26 mouse cellular contexts compared by ENCODE assay signal in the genomic region with DNA sequence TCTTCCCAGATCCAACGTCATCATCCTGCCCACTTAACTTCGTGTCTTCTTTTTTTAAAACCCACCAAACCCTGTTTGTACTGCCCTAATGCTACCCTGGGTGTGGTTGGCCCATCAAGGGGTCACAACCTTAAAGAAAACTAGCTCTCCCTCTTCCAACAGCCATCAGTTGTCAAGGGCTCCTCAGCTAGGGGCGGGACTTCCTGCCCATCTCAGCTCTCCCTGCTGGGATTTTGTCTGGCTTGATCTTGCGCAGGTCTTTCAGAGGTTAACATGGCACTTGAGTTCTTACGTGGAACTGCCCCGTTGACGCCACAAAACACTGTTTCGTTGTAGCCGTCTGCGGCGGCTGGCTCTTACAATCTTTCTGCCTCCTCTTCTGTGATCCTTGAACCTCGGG. TPM values are rescaled to one million over a fixed set of nuclear protein-coding genes. Genes with fewer than 3 reads are reported as not detected.
DNase-seq lines count a peak whose midpoint lies in the region; ATAC-seq and TF ChIP-seq lines count a peak whose summit lies in the region.
"Had no signal": no experiment of that assay in that cellular context is flagged by ENCODE, and none has a peak within 500 bp of the region (broad histone marks: within the 10 kb centered on the region; RNA-seq: fewer than 3 reads in every experiment).

No protein-coding gene starts in this region.

- H3K36me3 ChIP-seq in forebrain, embryonic 10.5 days (replicated peaks) = no peaks in the 10 kb centered on the region
- no peaks in the 10 kb centered on the region for H3K36me3 ChIP-seq in forebrain, postnatal 0 days (ENCODE audit: insufficient read depth)
- H3K36me3 ChIP-seq: embryonic facial prominence, embryonic 13.5 days; embryonic facial prominence, embryonic 15.5 days; forebrain, embryonic 15.5 days; G1E had no signal

- H3K4me2 ChIP-seq in forebrain, postnatal 0 days (ENCODE audit: low read depth) = no peak overlapping the region
- H3K4me2 ChIP-seq: embryonic facial prominence, embryonic 13.5 days; embryonic facial prominence, embryonic 15.5 days; forebrain, embryonic 13.5 days; forebrain, embryonic 15.5 days had no signal

- H3K27ac ChIP-seq in forebrain, embryonic 10.5 days = 0 out of 2 replicates have a peak overlapping the region, but pooled peaks have one; percentile 20
- no peak overlapping the region for H3K27ac ChIP-seq in forebrain, postnatal 0 days (ENCODE audit: low read depth, low read length)
- H3K27ac ChIP-seq: forebrain, embryonic 13.5 days; forebrain, embryonic 15.5 days had no signal

- WGBS in forebrain, embryonic 10.5 days = 94% methylated on average over 12 of the region's 12 CpGs
- 90% methylated on average over 12 of the region's 12 CpGs for WGBS in forebrain, postnatal 0 days

- no peak overlapping the region for H3K9ac ChIP-seq in forebrain, postnatal 0 days
- H3K9ac ChIP-seq: embryonic facial prominence, embryonic 13.5 days; embryonic facial prominence, embryonic 15.5 days; forebrain, embryonic 13.5 days; forebrain, embryonic 15.5 days had no signal

- H3K4me1 ChIP-seq in forebrain, embryonic 10.5 days = peaks cover 33% of the 10 kb centered on the region
- H3K4me1 ChIP-seq in forebrain, postnatal 0 days (ENCODE audit: insufficient read depth) = no peaks in the 10 kb centered on the region

- DNase-seq in forebrain, embryonic 10.5 days (ENCODE audit: extremely low spot score, low spot score) = no peak
- DNase-seq in forebrain, postnatal 0 days = no peak
- peak; percentile 75 for DNase-seq in ES-CJ7 (ENCODE audit: low read depth, low spot score)
- peak; percentile 74 for DNase-seq in R1 (ENCODE audit: low read depth, low spot score)
- DNase-seq in left cerebral cortex, postnatal 14 days (ENCODE audit: low spot score in 2 of 2) = no peak
- DNase-seq: adrenal gland, adult 8-10 months; adrenal gland, postnatal 14 days; adrenal gland, postnatal 36 days; B cell, adult 2 months; cerebellum, adult 11-12 months; cerebellum, adult 8-10 months; cerebellum, adult 9-11 months; cerebellum, postnatal 14 days; cerebellum, postnatal 36 days; embryo, embryonic 11 days had no signal

- no peak overlapping the region for H3K4me3 ChIP-seq in forebrain, embryonic 10.5 days
- H3K4me3 ChIP-seq in forebrain, postnatal 0 days (ENCODE audit: low read depth, low read length) = no peak overlapping the region
- H3K4me3 ChIP-seq: embryonic facial prominence, embryonic 13.5 days; embryonic facial prominence, embryonic 15.5 days; erythroblast, embryonic 14.5 days; forebrain, embryonic 13.5 days; forebrain, embryonic 15.5 days had no signal

- ATAC-seq in forebrain, postnatal 0 days = no peak
- no peak for ATAC-seq in frontal cortex, adult (ENCODE audit: low TSS enrichment)
- ATAC-seq: activated CD4-positive, CD25-positive, alpha-beta regulatory T cell, adult 4 months; CD4-positive, CD25-positive, alpha-beta regulatory T cell, adult 4 months; forebrain, embryonic 13.5 days; forebrain, embryonic 15.5 days; Patski had no signal

- H3K27me3 ChIP-seq in forebrain, embryonic 10.5 days (ENCODE audit: poor library complexity, severe bottlenecking) = no peaks in the 10 kb centered on the region
- H3K27me3 ChIP-seq in forebrain, postnatal 0 days (ENCODE audit: insufficient read depth, low read length) = no peaks in the 10 kb centered on the region
- H3K27me3 ChIP-seq: CH12.LX; embryonic facial prominence, embryonic 13.5 days; embryonic facial prominence, embryonic 15.5 days; forebrain, embryonic 13.5 days; forebrain, embryonic 15.5 days; Patski had no signal

- no peak for TF ChIP-seq CTCF in forebrain, postnatal 0 days (IDR thresholded peaks at IDR 0.05; ENCODE audit: low read depth)

- intact Hi-C loops in left cerebral cortex, postnatal 14 days (cut with DNase I) = no loop called here

- no peaks in the 10 kb centered on the region for H3K9me3 ChIP-seq in forebrain, embryonic 10.5 days
- H3K9me3 ChIP-seq in forebrain, postnatal 0 days (ENCODE audit: low read length) = no peaks in the 10 kb centered on the region
- H3K9me3 ChIP-seq: embryonic facial prominence, embryonic 13.5 days; embryonic facial prominence, embryonic 15.5 days; forebrain, embryonic 13.5 days; forebrain, embryonic 15.5 days; G1E had no signal

RNA-seq across cellular contexts. Expression of gene Cep63, which starts 42.6 kb away (rescaled TPM):
- polyA plus RNA-seq in forebrain, embryonic 10.5 days (2016; fragmentation: Nextera tagmentation; extraction: Ambion mirVana) = 52.9 and 56.2 TPM in 2 replicates
- total RNA-seq in forebrain, postnatal 0 days (2014; rRNA removed) = 17.5 and 19.5 TPM in 2 replicates
- polyA plus RNA-seq in forebrain, postnatal 0 days (2015; fragmentation: Nextera tagmentation; extraction: Ambion mirVana) = 35.9 and 39.3 TPM in 2 replicates
- total RNA-seq in left cerebral cortex, postnatal 14 days (2021) = 10 to 100 TPM; 23.7 to 25.1 TPM

RNA-seq across cellular contexts. Expression of gene Anapc13, which starts 42.8 kb away (rescaled TPM):
- 158 and 163 TPM in 2 replicates for polyA plus RNA-seq in forebrain, embryonic 10.5 days (2016; fragmentation: Nextera tagmentation; extraction: Ambion mirVana)
- total RNA-seq in forebrain, postnatal 0 days (2014; rRNA removed) = 22.5 and 26.8 TPM in 2 replicates
- polyA plus RNA-seq in forebrain, postnatal 0 days (2015; fragmentation: Nextera tagmentation; extraction: Ambion mirVana) = 124 and 139 TPM in 2 replicates
- 10 to 100 TPM; 84.6 to 96.5 TPM for total RNA-seq in left cerebral cortex, postnatal 14 days (2021)

RNA-seq across cellular contexts. Expression of gene Amotl2, which starts 47.6 kb away (rescaled TPM):
- 49.9 and 51.9 TPM in 2 replicates for polyA plus RNA-seq in forebrain, embryonic 10.5 days (2016; fragmentation: Nextera tagmentation; extraction: Ambion mirVana)
- total RNA-seq in forebrain, postnatal 0 days (2014; rRNA removed) = 85.8 and 106 TPM in 2 replicates
- 24.8 and 27.6 TPM in 2 replicates for polyA plus RNA-seq in forebrain, postnatal 0 days (2015; fragmentation: Nextera tagmentation; extraction: Ambion mirVana)
- 10 to 100 TPM; 16.7 to 19.5 TPM for total RNA-seq in left cerebral cortex, postnatal 14 days (2021)
- polyA plus RNA-seq: activated CD4-positive, CD25-positive, alpha-beta regulatory T cell, adult 4 months; CD4-positive, CD25-positive, alpha-beta regulatory T cell, adult 4 months; G1E had no signal

Comparison
In these comparisons a context has a peak if more than half of its experiments do, and no peak if none do; other contexts are left out.
1. DNase-seq: peak in ES-CJ7 (single experiment) and R1 (single experiment); none in forebrain, embryonic 10.5 days (single experiment), forebrain, postnatal 0 days (single experiment) and left cerebral cortex, postnatal 14 days (0 of 2).